Mouse (Mus musculus): ENCODE measurements around the gene Tmco1.

The Tmco1 gene

GRCm38 (mm10) chr1:167374942-167375341, 66.8 kb downstream of the Tmco1 start:
- no peak for DNase-seq

DNA sequence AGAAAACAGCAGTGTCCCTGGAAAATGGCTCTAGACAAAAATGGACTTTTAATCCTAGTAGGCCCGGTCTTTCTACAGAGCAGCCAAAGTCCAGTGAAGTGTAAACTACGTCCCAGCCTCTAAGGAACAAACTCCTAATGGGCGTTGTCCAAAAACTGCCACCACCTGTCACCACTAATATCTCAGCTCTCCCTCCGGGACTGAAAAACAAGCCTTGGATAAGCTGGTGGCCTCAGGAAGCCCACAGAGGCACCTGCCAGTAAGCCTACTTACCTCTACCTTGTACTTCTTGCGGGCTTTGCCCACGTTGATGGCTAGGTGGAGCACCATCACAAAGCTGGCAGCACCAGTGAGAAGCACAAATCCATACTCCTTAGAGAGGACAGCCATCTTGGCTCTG, 69.8 kb downstream of the Tmco1 start:
- DNase-seq: no peak

DNA sequence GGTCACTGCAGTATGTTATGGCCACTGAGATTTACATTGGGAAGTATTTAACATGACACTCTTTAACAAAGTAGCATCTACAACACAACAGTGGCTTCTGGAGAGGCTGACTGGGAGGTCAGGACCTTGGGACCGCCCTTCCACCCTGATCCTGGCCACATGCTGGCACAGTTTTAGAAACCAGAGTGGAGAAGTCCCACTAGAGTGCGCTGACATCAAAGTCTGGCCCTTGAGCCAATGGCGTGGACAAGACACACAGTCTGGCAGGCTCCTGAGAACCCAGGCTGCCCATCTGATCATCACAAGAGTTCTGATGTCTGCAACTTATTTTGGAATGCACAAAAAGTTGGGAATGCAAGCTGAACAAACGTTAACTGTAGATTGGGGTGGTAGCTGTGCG, 71.6 kb downstream of the Tmco1 start:
- DNase-seq: no peak

DNA sequence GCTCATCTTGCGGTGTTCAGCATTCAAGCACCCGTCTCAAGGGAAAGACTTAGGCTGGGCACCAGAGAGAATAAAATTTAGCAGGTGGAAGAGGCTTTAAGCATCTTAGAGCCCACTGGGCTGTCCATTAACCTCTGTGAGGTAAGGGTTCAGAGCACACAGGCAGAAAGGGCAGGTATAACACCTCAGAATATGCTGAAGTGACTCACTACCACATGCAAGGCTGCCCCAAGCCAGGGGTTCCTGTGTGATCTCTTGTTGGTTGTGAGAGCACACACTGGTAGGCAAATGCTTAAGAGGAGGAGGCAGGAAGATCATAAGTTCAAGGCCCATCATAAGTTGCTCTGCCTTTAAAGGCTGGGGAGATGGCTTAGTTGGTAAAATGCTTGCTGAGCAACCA, 72.0 kb downstream of the Tmco1 start:
- no peak for DNase-seq

DNA sequence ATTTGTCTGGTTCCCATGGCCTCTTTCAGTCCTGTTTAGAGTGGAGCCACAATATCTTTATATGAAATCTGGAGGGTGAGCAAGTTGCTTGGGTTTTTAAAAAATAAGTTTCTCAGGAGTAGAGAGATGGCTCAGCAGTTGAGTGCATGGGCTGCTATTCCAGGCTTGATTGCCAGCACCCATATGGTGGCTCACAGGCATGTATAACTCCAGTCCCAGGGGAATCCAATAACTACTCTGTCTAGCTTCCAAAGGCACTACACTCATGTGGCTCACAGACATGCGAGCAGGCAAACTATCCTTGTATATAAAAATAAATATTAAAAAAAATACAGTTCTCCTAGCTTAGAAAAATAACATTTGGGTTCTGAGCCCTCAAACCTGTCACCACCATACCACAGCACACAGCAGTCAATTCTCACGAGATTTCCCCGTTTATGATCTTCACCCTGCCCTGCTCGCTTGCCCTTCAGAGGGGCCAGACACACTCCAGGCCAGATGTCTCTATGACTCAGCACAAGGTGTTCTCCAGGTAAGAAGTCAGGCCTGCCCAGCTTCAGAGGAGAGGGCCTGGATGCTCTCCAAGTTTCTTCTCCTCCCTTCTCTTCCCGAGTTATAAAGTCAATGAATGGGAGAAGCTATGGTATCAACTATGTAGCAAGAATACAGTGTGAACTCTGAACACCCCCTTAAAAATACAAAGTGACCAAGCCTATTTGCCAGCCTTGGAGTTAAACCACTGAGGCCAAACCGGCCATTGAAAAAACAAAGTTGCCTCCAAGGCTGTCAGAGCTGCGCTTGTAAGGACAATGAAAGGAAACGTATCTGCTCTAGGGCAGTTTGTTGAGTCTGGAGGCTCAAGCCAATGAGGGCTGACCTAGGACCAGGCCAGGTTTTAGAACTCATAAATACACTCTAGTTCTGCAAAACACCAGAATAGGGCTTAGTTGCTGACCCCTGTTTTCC, 73.2 kb downstream of the Tmco1 start:
- no peak for DNase-seq

GRCm38 (mm10) chr1:167382316-167382715, 74.1 kb downstream of the Tmco1 start:
- DNase-seq: no peak

GRCm38 (mm10) chr1:167382763-167383162, 74.6 kb downstream of the Tmco1 start:
- DNase-seq: no peak

DNA sequence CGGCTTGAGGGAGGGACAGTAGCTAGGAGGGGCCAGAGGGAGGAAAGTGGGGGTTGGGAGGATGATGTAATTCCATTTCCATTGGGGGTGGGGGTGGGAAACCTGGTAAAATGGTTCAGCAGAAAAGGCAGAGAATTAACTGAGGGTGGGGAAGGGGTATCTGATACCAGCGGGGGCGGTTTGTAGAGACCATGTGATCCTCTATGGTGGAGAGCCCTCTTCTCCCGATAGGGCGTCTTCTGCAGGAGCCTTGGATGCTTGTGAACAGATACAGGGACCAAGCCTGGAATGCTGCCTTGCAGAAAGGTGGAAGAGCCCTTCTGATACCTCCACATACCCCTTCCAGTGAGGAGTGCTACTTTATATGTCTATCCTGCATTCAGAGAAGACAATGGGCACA, 75.0 kb downstream of the Tmco1 start:
- no peak for DNase-seq

All from cerebellum, adult 9-10 months (tissue).